Mouse (Mus musculus): ENCODE measurements at regions not wholly inside any gene's neighbourhood (a gene's known extent, or its start where the extent isn't known, plus 50 kb on each side); places are given as distances from the start of the nearest gene placed in this dataset.
"Not testable (repeated sequence)": the region's sequence is repeated elsewhere in the genome, so short reads cannot be mapped to it uniquely, and the experiment has no call there.

GRCm38 (mm10) chr9:115436301-115436700 lies 126.1 kb upstream of the Stt3b start:
- no peak for DNase-seq (ENCODE audit: low spot score)
- Histone ChIP-seq H3K27ac (no peak overlapping the region), H3K27me3 (ENCODE audit: insufficient read depth, poor library complexity, severe bottlenecking) (no peaks in the 10 kb centered on the region), H3K4me1 (peaks cover 6% of the 10 kb centered on the region; the same call in 1 of the 2 replicates), H3K9me3 (peaks cover 4% of the 10 kb centered on the region; the same call in 1 of the 2 replicates), H3K4me3 (no peak overlapping the region), H3K36me3 (no peaks in the 10 kb centered on the region)
- WGBS, result 79% methylated on average over 3 of the region's 3 CpGs

GRCm38 (mm10) chr9:115438234-115438633 lies 128.0 kb upstream of the Stt3b start:
- H3K36me3 ChIP-seq; H3K27ac ChIP-seq; H3K27me3 ChIP-seq (ENCODE audit: insufficient read depth, poor library complexity, severe bottlenecking); H3K4me1 ChIP-seq; H3K9me3 ChIP-seq; H3K4me3 ChIP-seq; DNase-seq (ENCODE audit: low spot score): not testable (repeated sequence)
- 94% methylated on average over 22 of the region's 22 CpGs for WGBS

DNA sequence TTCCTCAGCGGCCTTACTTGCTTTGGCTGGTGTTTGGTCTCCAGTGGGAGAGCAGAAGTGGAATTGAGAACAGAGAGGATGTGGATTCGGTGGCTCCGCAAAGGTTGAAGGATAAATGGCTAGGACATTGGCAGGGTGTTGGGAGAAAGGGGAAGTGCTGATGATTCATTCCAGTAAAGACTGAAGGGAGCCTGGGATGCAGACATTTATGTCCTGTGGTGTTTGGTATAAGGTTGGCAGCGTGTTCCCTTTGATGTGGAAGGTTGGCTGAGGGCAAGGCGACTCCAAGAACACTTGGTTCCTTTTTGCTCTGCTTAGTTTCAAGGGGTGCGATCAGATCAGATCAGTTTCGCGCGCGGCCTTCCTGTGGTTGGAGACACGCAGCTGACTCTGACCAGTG lies 136.5 kb upstream of the Stt3b start:
- H3K4me1 ChIP-seq, result no peaks in the 10 kb centered on the region
- H3K36me3 ChIP-seq, result no peaks in the 10 kb centered on the region
- H3K27me3 ChIP-seq (ENCODE audit: insufficient read depth, poor library complexity, severe bottlenecking), result no peaks in the 10 kb centered on the region; the same call in 1 of the 2 replicates
- 78% methylated on average over 11 of the region's 11 CpGs for WGBS
- H3K4me3 ChIP-seq, result no peak overlapping the region
- DNase-seq (ENCODE audit: low spot score), result no peak
- H3K27ac ChIP-seq, result no peak overlapping the region
- H3K9me3 ChIP-seq, result no peaks in the 10 kb centered on the region

GRCm38 (mm10) chr9:115450741-115451320 lies 140.6 kb upstream of the Stt3b start:
- Histone ChIP-seq H3K9me3 (no peaks in the 10 kb centered on the region), H3K36me3 (no peaks in the 10 kb centered on the region), H3K27ac (no peak overlapping the region), H3K27me3 (ENCODE audit: insufficient read depth, poor library complexity, severe bottlenecking) (no peaks in the 10 kb centered on the region), H3K4me1 (no peaks in the 10 kb centered on the region), H3K4me3 (no peak overlapping the region)
- 89% methylated on average over 5 of the region's 5 CpGs for WGBS
- DNase-seq (ENCODE audit: low spot score), result no peak

DNA sequence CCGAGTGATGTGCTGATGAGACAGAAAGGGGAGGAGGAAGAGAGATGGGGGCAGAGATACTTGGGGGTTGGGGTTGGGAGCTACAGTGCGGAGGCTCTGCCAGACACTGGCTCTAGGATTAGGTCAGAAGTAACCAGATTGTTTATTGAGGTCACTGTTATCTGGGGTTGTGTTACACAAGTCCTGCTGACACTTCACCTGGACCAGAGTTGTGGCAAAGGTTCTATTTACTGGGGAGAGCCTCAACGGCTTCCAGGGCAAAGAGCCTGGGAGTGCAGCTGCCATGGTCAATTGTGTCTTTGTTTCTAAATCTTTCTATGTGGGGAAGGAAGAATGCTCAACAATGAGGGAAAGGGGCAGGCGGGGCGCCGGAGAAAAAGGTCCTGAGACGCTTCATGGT lies 144.6 kb upstream of the Stt3b start:
- no peaks in the 10 kb centered on the region for H3K27me3 ChIP-seq (ENCODE audit: insufficient read depth, poor library complexity, severe bottlenecking)
- H3K4me1 ChIP-seq, result peaks cover 19% of the 10 kb centered on the region
- WGBS, result 88% methylated on average over 7 of the region's 7 CpGs
- no peaks in the 10 kb centered on the region for H3K9me3 ChIP-seq
- no peak overlapping the region for H3K27ac ChIP-seq
- DNase-seq (ENCODE audit: low spot score), result no peak
- no peak overlapping the region for H3K4me3 ChIP-seq
- no peaks in the 10 kb centered on the region for H3K36me3 ChIP-seq

DNA sequence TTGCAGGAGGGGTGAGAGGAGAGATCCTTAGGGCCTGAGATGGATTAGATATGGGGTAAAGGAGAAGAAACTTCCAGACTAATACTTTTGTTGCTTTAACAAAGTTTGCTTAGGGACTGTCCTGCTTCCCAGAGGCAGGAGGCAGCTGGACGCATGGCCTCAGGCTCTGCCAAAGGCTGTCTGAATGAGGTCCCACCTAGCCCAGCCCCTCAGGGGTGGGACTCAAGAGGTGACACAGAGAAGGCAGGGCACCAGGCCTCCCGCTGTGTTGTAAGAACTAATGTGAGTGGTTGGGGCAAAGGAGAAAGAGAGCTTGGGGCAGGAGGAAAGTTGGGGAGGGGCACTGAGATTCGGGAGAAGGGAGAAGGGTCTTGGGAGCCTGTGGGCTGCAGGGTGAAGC lies 145.9 kb upstream of the Stt3b start:
- no peak for DNase-seq (ENCODE audit: low spot score)
- peaks cover 19% of the 10 kb centered on the region for H3K4me1 ChIP-seq
- 28% methylated on average over 3 of the region's 3 CpGs for WGBS
- H3K27ac ChIP-seq, result no peak overlapping the region
- H3K9me3 ChIP-seq, result no peaks in the 10 kb centered on the region
- H3K36me3 ChIP-seq, result no peaks in the 10 kb centered on the region
- no peak overlapping the region for H3K4me3 ChIP-seq
- H3K27me3 ChIP-seq (ENCODE audit: insufficient read depth, poor library complexity, severe bottlenecking), result no peaks in the 10 kb centered on the region

- H3K4me1 ChIP-seq, result peaks cover 19% of the 10 kb centered on the region
- H3K36me3 ChIP-seq, result no peaks in the 10 kb centered on the region
- no peaks in the 10 kb centered on the region for H3K27me3 ChIP-seq (ENCODE audit: insufficient read depth, poor library complexity, severe bottlenecking)
- 29% methylated on average over 6 of the region's 6 CpGs for WGBS
- no peaks in the 10 kb centered on the region for H3K9me3 ChIP-seq
- no peak for DNase-seq (ENCODE audit: low spot score)
- H3K4me3 ChIP-seq, result no peak overlapping the region
- H3K27ac ChIP-seq, result no peak overlapping the region
Observed at GRCm38 (mm10) chr9:115456638-115457037, 146.4 kb upstream of the Stt3b start.

DNA sequence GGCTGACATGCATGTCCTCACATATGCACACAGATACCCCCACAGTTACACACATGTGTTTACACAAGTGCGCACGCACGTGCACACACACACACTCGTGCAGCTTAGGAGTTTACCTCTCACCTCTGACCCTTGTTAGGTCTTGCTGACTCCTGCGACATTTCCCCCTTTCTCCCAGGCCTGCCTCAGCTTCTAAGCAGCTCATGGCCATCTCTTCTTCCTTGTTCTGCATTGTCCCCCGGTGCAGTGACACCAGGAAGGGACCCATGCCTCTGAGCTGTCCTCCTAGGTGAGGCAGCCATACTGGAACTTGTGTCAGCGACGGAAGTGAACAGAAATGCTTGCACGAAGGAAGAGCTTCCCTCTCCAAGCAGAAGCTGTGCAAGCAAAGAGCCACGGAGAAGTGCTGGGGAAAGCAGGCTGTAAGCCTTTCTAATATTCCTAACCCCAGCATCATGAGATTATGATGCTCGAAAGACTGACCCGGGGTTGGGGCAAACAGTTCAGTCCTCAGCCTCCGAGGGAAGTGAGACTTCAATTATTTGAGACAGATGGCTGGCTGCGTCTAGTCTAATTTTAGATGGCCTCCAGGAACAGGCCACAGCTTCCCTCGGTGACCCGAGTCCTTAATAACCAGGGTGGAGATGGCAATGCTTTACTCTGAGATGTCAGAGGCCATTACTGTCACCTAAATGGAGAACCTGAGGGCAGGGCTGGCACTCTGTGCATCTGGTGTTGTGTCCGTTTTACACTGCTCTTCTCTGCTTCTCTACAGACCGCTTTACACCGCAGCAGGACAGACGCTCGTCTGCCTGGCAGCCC lies 147.9 kb upstream of the Stt3b start:
- Histone ChIP-seq H3K36me3 (no peaks in the 10 kb centered on the region), H3K4me1 (peaks cover 19% of the 10 kb centered on the region), H3K9me3 (no peaks in the 10 kb centered on the region), H3K27ac (peak overlapping the region; percentile 47), H3K27me3 (ENCODE audit: insufficient read depth, poor library complexity, severe bottlenecking) (no peaks in the 10 kb centered on the region), H3K4me3 (no peak overlapping the region)
- no peak for DNase-seq (ENCODE audit: low spot score)
- 69% methylated on average over 21 of the region's 21 CpGs for WGBS

DNA sequence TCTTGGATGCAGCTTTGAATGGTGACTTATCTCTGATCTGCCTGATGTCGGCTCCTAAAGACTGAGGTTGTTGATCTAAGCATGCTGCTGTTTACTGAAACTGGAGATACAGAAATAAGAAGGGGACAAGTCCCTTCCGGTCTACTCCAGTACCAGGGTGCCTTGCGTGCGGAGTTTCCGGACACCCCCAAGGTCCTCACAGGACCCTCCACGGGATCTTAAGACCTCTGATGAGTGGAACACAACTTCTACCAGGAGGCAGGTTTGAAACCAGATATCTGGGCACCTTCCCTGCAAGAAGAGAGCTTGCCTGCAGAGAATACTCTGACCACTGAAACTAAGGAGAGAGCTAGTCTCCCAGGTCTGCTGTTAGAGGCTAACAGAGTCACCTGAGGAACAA lies 148.9 kb upstream of the Stt3b start:
- not testable (repeated sequence) for H3K27ac ChIP-seq; H3K36me3 ChIP-seq; H3K4me3 ChIP-seq; DNase-seq (ENCODE audit: low spot score); H3K9me3 ChIP-seq; H3K27me3 ChIP-seq (ENCODE audit: insufficient read depth, poor library complexity, severe bottlenecking)
- H3K4me1 ChIP-seq, result peaks cover 19% of the 10 kb centered on the region
- 83% methylated on average over 6 of the region's 6 CpGs for WGBS

- Histone ChIP-seq H3K36me3 (no peaks in the 10 kb centered on the region), H3K27ac (no peak overlapping the region), H3K4me3 (no peak overlapping the region), H3K4me1 (no peaks in the 10 kb centered on the region), H3K27me3 (ENCODE audit: insufficient read depth, poor library complexity, severe bottlenecking) (no peaks in the 10 kb centered on the region), H3K9me3 (no peaks in the 10 kb centered on the region)
- WGBS, result 89% methylated on average over 10 of the region's 10 CpGs
- no peak for DNase-seq (ENCODE audit: low spot score)
Observed at GRCm38 (mm10) chr9:115465326-115465725, 155.1 kb upstream of the Stt3b start.

DNA sequence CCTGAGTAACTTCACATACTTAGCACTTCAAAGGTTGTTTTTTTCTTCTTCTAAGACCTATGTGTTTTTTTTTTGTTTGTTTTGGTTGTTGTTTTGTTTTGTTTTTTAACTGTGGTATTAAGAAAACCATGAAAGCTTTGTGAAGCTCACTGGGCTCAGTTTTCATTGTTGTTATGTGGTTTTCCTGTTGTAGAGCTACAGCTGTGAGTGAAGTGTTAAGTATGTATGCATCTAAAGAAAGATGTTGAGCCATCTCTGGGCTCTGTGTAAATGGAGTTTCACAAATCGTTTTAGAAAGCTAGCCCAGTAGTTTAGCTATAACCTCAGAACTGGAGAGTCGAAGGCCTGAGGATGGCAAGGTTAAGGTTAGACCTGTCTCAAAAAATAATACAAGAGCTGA lies 158.4 kb upstream of the Stt3b start:
- 89% methylated on average over 2 of the region's 2 CpGs for WGBS
- Histone ChIP-seq H3K36me3 (no peaks in the 10 kb centered on the region), H3K4me3 (no peak overlapping the region), H3K27me3 (ENCODE audit: insufficient read depth, poor library complexity, severe bottlenecking) (no peaks in the 10 kb centered on the region), H3K4me1 (no peaks in the 10 kb centered on the region), H3K27ac (no peak overlapping the region), H3K9me3 (no peaks in the 10 kb centered on the region)
- no peak for DNase-seq (ENCODE audit: low spot score)

GRCm38 (mm10) chr9:115471582-115471981 lies 161.4 kb upstream of the Stt3b start:
- Histone ChIP-seq H3K4me1 (no peaks in the 10 kb centered on the region), H3K9me3 (no peaks in the 10 kb centered on the region), H3K27ac (no peak overlapping the region), H3K27me3 (ENCODE audit: insufficient read depth, poor library complexity, severe bottlenecking) (no peaks in the 10 kb centered on the region), H3K4me3 (no peak overlapping the region), H3K36me3 (no peaks in the 10 kb centered on the region)
- 90% methylated on average over 6 of the region's 6 CpGs for WGBS
- no peak for DNase-seq (ENCODE audit: low spot score)

- 75% methylated on average over 3 of the region's 3 CpGs for WGBS
- Histone ChIP-seq H3K27ac (no peak overlapping the region), H3K4me1 (no peaks in the 10 kb centered on the region), H3K36me3 (no peaks in the 10 kb centered on the region), H3K9me3 (no peaks in the 10 kb centered on the region), H3K27me3 (ENCODE audit: insufficient read depth, poor library complexity, severe bottlenecking) (no peaks in the 10 kb centered on the region), H3K4me3 (no peak overlapping the region)
- no peak for DNase-seq (ENCODE audit: low spot score)
Observed at GRCm38 (mm10) chr9:115473037-115473436, 162.8 kb upstream of the Stt3b start.
